Mouse (Mus musculus) kidney, embryonic 16.5 days (tissue): ENCODE measurements around the gene Cldn2. TPM values are rescaled to one million over a fixed set of nuclear protein-coding genes. Genes with fewer than 3 reads are reported as not detected.

Source experiments
- polyA plus RNA-seq: library from polyadenylated mRNA; unstranded; fragments of >200 nt; fragmentation: Nextera tagmentation; extraction: Ambion mirVana; gene quantifications from 2 replicates; pipeline ENCODE4 v1.2.1, GENCODE M21; 2015

Cldn2 gene
- polyA plus RNA-seq, 1 experiment from 2014 or later = 64.7 TPM

Other genes starting within 250 kb of the Cldn2 start
- gene Rnf128, start 237.5 kb upstream of the Cldn2 start, polyA plus RNA-seq = 46.4 and 47.5 TPM in 2 replicates
- gene Tbc1d8b, start 115.8 kb upstream of the Cldn2 start, polyA plus RNA-seq = 2.3 and 2.9 TPM in 2 replicates
- 0.20 TPM in 1 of 2 replicates, not detected in the other for gene Gm15013, start 86.3 kb upstream of the Cldn2 start, polyA plus RNA-seq
- not detected in 2 replicates for gene Ripply1, start 18.5 kb upstream of the Cldn2 start, polyA plus RNA-seq
- gene Morc4, start 70.8 kb downstream of the Cldn2 start, polyA plus RNA-seq = 11.1 and 15.0 TPM in 2 replicates
- 4.2 and 4.7 TPM in 2 replicates for gene Rbm41, start 197.8 kb downstream of the Cldn2 start, polyA plus RNA-seq